Mouse (Mus musculus) heart, embryonic 10.5 days (tissue): ENCODE measurements around the gene Phgr1. TPM values are rescaled to one million over a fixed set of nuclear protein-coding genes. Genes with fewer than 3 reads are reported as not detected.

Experiments
- DNase-seq: peaks from one replicate; pipeline ENCODE4 v3.0.0-alpha.2; 2017; ENCODE audit warnings: low spot score
- H3K27ac ChIP-seq: fragments of 300-500 bp; sonication (generic); 2 replicates; pipeline ENCODE4 v1.5.1; 2016; ENCODE audit warnings: mild to moderate bottlenecking
- H3K27me3 ChIP-seq: fragments of 300-500 bp; sonication (generic); 2 replicates; pipeline ENCODE4 v1.6.1; 2016; ENCODE audit warnings: mild to moderate bottlenecking; ENCODE audit not compliant: poor library complexity, insufficient read depth, severe bottlenecking
- H3K36me3 ChIP-seq: fragments of 300-500 bp; sonication (generic); 2 replicates; pipeline ENCODE4 v1.6.1; 2016; ENCODE audit warnings: mild to moderate bottlenecking, moderate library complexity
- H3K4me1 ChIP-seq: fragments of 300-500 bp; sonication (generic); 2 replicates; pipeline ENCODE4 v1.6.1; 2016; ENCODE audit warnings: mild to moderate bottlenecking
- H3K4me3 ChIP-seq: fragments of 300-500 bp; sonication (generic); 2 replicates; pipeline ENCODE4 v1.5.1; 2016; ENCODE audit warnings: mild to moderate bottlenecking, moderate library complexity
- H3K9me3 ChIP-seq: fragments of 300-500 bp; sonication (generic); 2 replicates; pipeline ENCODE4 v1.6.1; 2016; ENCODE audit warnings: mild to moderate bottlenecking, moderate library complexity
- WGBS: fragments of 180-500 bp; shearing (Covaris S2); methylation state at CpG from one replicate; pipeline ENCODE4 v1.1.7; 2016; 5-methylcytosine and 5-hydroxymethylcytosine counted together
- polyA plus RNA-seq: library from polyadenylated mRNA; unstranded; fragments of >200 nt; fragmentation: Nextera tagmentation; extraction: Ambion mirVana; gene quantifications from 2 replicates; pipeline ENCODE4 v1.2.1, GENCODE M21; 2016

The Phgr1 gene
- not detected in 2 replicates for polyA plus RNA-seq

- Histone ChIP-seq H3K4me1 (peaks cover 7% of the 10 kb centered on the region), H3K27me3 (peaks cover 22% of the 10 kb centered on the region; the same call in 1 of the 2 replicates), H3K9me3 (no peaks in the 10 kb centered on the region), H3K36me3 (no peaks in the 10 kb centered on the region), H3K4me3 (no peak within 1 kb of the TSS), H3K27ac (no peak within 1 kb of the TSS)
- 76% methylated on average over 6 of the region's 6 CpGs for WGBS
- no peak for DNase-seq
These were observed at the start of gene Phgr1 for GRCm38 (mm10) chr2:118772158-118772874. Gene Phgr1, plus strand, starts transcription at chr2:118772769.

- DNase-seq: no peak
- Histone ChIP-seq H3K36me3 (no peaks in the 10 kb centered on the region), H3K27ac (no peak overlapping the region), H3K4me3 (no peak overlapping the region), H3K4me1 (peaks cover 34% of the 10 kb centered on the region), H3K9me3 (no peaks in the 10 kb centered on the region), H3K27me3 (peaks cover 71% of the 10 kb centered on the region)
- WGBS: 62% methylated on average over 15 of the region's 15 CpGs
These were observed 48.7 kb upstream of the Phgr1 start for GRCm38 (mm10) chr2:118723693-118724486.

GRCm38 (mm10) chr2:118725511-118725910, 47.1 kb upstream of the Phgr1 start:
- H3K4me3 ChIP-seq: no peak overlapping the region
- no peaks in the 10 kb centered on the region for H3K9me3 ChIP-seq
- peaks cover 71% of the 10 kb centered on the region for H3K27me3 ChIP-seq
- no peak overlapping the region for H3K27ac ChIP-seq
- 86% methylated on average over 4 of the region's 4 CpGs for WGBS
- DNase-seq: no peak
- no peaks in the 10 kb centered on the region for H3K36me3 ChIP-seq
- H3K4me1 ChIP-seq: peaks cover 51% of the 10 kb centered on the region

GRCm38 (mm10) chr2:118726873-118727272, 45.7 kb upstream of the Phgr1 start:
- Histone ChIP-seq H3K9me3 (no peaks in the 10 kb centered on the region), H3K27ac (no peak overlapping the region), H3K27me3 (peaks cover 81% of the 10 kb centered on the region), H3K36me3 (no peaks in the 10 kb centered on the region), H3K4me1 (peaks cover 53% of the 10 kb centered on the region), H3K4me3 (no peak overlapping the region)
- DNase-seq: no peak
- WGBS: 86% methylated on average over 2 of the region's 2 CpGs

GRCm38 (mm10) chr2:118727911-118728310, 44.7 kb upstream of the Phgr1 start:
- H3K4me1 ChIP-seq: peaks cover 50% of the 10 kb centered on the region
- peaks cover 87% of the 10 kb centered on the region for H3K27me3 ChIP-seq
- no peaks in the 10 kb centered on the region for H3K36me3 ChIP-seq
- 14% methylated on average over 9 of the region's 9 CpGs for WGBS
- H3K27ac ChIP-seq: peak overlapping the region; percentile 70
- H3K9me3 ChIP-seq: no peaks in the 10 kb centered on the region
- no peak for DNase-seq
- no peak overlapping the region for H3K4me3 ChIP-seq

DNA sequence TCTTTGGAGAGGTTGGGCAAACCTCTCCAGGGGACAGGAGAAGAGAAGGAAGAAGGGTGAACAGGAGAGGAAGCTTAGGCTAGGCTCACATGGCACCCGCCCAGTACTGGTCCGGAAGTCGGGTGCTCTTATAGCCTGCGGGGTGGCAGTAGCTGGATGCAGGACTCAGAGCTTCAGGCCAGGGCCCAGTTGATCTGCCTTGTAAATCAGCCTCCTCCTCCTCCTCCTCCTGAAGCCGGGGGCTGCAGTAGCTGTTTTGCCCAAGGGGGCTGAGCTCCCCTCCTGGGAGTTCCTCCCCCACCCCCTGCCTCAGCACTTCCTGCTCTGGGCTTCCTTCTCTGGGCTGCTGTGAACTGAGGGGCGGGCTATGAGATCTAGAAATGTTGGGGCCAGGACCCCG, 44.2 kb upstream of the Phgr1 start, which contains the start of gene Plcb2:
TSS of gene Plcb2 (minus strand) at position 102 of the 400 bp plus-strand sequence.
- no peak for DNase-seq
- H3K36me3 ChIP-seq: no peaks in the 10 kb centered on the region
- WGBS: 12% methylated on average over 7 of the region's 7 CpGs
- H3K27ac ChIP-seq: peak within 1 kb of the TSS; percentile 70
- peak within 1 kb of the TSS; percentile 30; the same call in 1 of the 2 replicates for H3K4me3 ChIP-seq
- peaks cover 45% of the 10 kb centered on the region for H3K4me1 ChIP-seq
- peaks cover 87% of the 10 kb centered on the region for H3K27me3 ChIP-seq
- H3K9me3 ChIP-seq: no peaks in the 10 kb centered on the region

DNA sequence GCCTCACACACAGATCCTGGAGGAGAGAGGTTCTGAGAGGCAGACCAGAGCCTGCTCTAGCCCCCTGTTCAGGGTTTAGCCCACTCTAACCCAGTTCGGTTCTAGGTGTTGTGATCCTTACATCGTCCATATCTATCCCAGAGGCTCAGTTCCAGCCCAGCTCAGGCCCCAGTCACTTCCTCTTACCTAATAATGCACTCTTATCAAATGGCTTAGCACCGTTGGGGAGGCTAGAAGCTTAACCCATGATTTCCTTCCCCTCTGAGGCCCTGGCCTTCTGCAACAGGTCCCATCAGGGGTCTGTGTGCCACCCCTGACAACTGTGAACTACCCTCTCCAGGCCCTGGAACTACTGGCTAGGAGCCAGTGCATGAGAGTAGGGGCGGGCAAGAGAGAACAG, 43.4 kb upstream of the Phgr1 start:
- Histone ChIP-seq H3K36me3 (no peaks in the 10 kb centered on the region), H3K27me3 (peaks cover 89% of the 10 kb centered on the region), H3K27ac (peak overlapping the region; percentile 70; the same call in 1 of the 2 replicates), H3K4me3 (no peak overlapping the region), H3K9me3 (no peaks in the 10 kb centered on the region), H3K4me1 (peaks cover 37% of the 10 kb centered on the region)
- no peak for DNase-seq
- WGBS: 24% methylated on average over 4 of the region's 4 CpGs

- no peaks in the 10 kb centered on the region for H3K9me3 ChIP-seq
- peaks cover 36% of the 10 kb centered on the region for H3K4me1 ChIP-seq
- no peak for DNase-seq
- no peak overlapping the region for H3K27ac ChIP-seq
- 33% methylated on average over 8 of the region's 8 CpGs for WGBS
- H3K36me3 ChIP-seq: no peaks in the 10 kb centered on the region
- H3K4me3 ChIP-seq: no peak overlapping the region
- H3K27me3 ChIP-seq: peaks cover 84% of the 10 kb centered on the region
These were observed 42.5 kb upstream of the Phgr1 start for GRCm38 (mm10) chr2:118729816-118730621.

DNA sequence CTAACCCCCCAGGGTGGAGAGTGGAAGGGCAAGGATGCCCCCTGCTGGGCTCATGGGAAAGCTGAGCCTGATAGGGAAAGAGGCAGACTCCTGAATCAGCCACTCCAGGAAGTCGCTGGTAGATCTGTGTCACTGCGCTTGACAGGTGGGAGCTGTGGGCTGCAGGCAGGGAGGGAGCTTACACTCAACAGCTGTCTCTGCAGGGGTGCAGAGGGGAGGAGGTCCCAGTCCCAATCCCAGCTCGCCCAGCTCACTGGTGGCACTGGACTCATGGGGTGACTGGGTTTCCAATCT, 42.0 kb upstream of the Phgr1 start:
- WGBS: 2% methylated on average over 3 of the region's 3 CpGs
- no peak overlapping the region for H3K27ac ChIP-seq
- peak; percentile 88 for DNase-seq

GRCm38 (mm10) chr2:118731981-118732380, 40.6 kb upstream of the Phgr1 start:
- WGBS: 72% methylated on average over 5 of the region's 5 CpGs
- H3K4me1 ChIP-seq: peaks cover 36% of the 10 kb centered on the region
- no peaks in the 10 kb centered on the region for H3K36me3 ChIP-seq
- no peak overlapping the region for H3K4me3 ChIP-seq
- H3K27ac ChIP-seq: no peak overlapping the region
- DNase-seq: no peak
- no peaks in the 10 kb centered on the region for H3K9me3 ChIP-seq
- peaks cover 67% of the 10 kb centered on the region for H3K27me3 ChIP-seq

More for the DNA sequence above, 42.0 kb upstream of the Phgr1 start:
- no peak overlapping the region for H3K4me3 ChIP-seq
- H3K9me3 ChIP-seq: no peaks in the 10 kb centered on the region
- no peaks in the 10 kb centered on the region for H3K36me3 ChIP-seq
- peaks cover 80% of the 10 kb centered on the region for H3K27me3 ChIP-seq
- peaks cover 36% of the 10 kb centered on the region for H3K4me1 ChIP-seq

GRCm38 (mm10) chr2:118733341-118733740, 39.2 kb upstream of the Phgr1 start:
- Histone ChIP-seq H3K9me3 (no peaks in the 10 kb centered on the region), H3K27ac (no peak overlapping the region), H3K4me1 (peaks cover 24% of the 10 kb centered on the region), H3K4me3 (no peak overlapping the region), H3K36me3 (no peaks in the 10 kb centered on the region), H3K27me3 (peaks cover 56% of the 10 kb centered on the region)
- no peak for DNase-seq
- 53% methylated on average over 5 of the region's 5 CpGs for WGBS

DNA sequence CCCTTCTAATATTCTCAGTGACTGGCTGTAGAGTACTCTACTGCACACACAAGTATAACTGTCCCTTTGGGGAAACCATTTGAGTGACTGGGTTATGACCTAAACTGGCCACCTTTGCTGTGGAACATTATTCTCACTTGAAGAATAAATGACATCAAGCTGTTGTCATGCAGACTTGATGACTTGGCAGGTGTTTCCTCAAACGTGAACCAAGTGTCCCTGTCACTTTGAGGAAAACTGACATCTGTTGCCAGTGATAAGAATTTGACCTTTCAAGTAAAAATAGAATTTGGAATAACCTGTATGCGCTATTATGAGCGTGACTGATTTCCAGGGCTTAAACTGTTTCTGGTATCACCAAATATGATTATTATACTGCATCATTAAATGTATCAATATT, 32.2 kb upstream of the Phgr1 start:
- DNase-seq: no peak
- Histone ChIP-seq H3K4me1 (peaks cover 11% of the 10 kb centered on the region; the same call in 1 of the 2 replicates), H3K9me3 (no peaks in the 10 kb centered on the region), H3K4me3 (no peak overlapping the region), H3K27ac (no peak overlapping the region), H3K36me3 (no peaks in the 10 kb centered on the region), H3K27me3 (peaks cover 26% of the 10 kb centered on the region)
- 60% methylated on average over 3 of the region's 3 CpGs for WGBS
